Mouse (Mus musculus) testis, adult 2 months (tissue): Measurements from ENCODE around the gene Tacc2. TPM values are rescaled to one million over a fixed set of nuclear protein-coding genes. Genes with fewer than 3 reads are reported as not detected.

ENCODE experiments used
- H3K27ac ChIP-seq: fragments of 200-500 bp; 2 replicates; pipeline ENCODE4 v1.5.1; 2012; ENCODE audit warnings: low read depth, low read length; ENCODE audit not compliant: control insufficient read depth, insufficient read depth
- H3K27me3 ChIP-seq: fragments of 200-500 bp; 2 replicates; pipeline ENCODE4 v1.6.1; 2012; ENCODE audit warnings: mild to moderate bottlenecking, low read length, moderate library complexity; ENCODE audit not compliant: control insufficient read depth, insufficient read depth
- H3K36me3 ChIP-seq: fragments of 200-500 bp; 2 replicates; pipeline ENCODE4 v1.6.1; 2012; ENCODE audit warnings: mild to moderate bottlenecking, low read length; ENCODE audit not compliant: control insufficient read depth, insufficient read depth
- H3K4me1 ChIP-seq: fragments of 200-500 bp; 2 replicates; pipeline ENCODE4 v1.6.1; 2012; ENCODE audit warnings: low read length; ENCODE audit not compliant: control insufficient read depth, insufficient read depth
- H3K4me3 ChIP-seq: fragments of 200-500 bp; 2 replicates; pipeline ENCODE4 v1.5.1; 2012; ENCODE audit warnings: low read depth, mild to moderate bottlenecking, low read length, moderate library complexity, mixed read lengths; ENCODE audit not compliant: control insufficient read depth
- CTCF ChIP-seq: fragments of 200-500 bp; IDR thresholded peaks from 2 replicates; pipeline ENCODE4 v1.5.1; 2012; ENCODE audit warnings: low read depth, mild to moderate bottlenecking, inconsistent platforms, low read length, moderate library complexity; ENCODE audit not compliant: control insufficient read depth, insufficient read depth, insufficient replicate concordance
- POLR2A ChIP-seq: fragments of 200-500 bp; IDR thresholded peaks from 2 replicates; pipeline ENCODE4 v1.6.1; 2012; ENCODE audit warnings: low read depth, mild to moderate bottlenecking, inconsistent platforms, low read length, moderate library complexity; ENCODE audit not compliant: control insufficient read depth
- polyA plus RNA-seq: library from polyadenylated mRNA; depleted of rRNA; stranded (reverse); fragments of >200 nt; gene quantifications from 2 replicates; pipeline ENCODE4 v1.2.3, GENCODE M21; 2012

Gene Tacc2
- polyA plus RNA-seq, 1 experiment = 6.5 TPM

DNA sequence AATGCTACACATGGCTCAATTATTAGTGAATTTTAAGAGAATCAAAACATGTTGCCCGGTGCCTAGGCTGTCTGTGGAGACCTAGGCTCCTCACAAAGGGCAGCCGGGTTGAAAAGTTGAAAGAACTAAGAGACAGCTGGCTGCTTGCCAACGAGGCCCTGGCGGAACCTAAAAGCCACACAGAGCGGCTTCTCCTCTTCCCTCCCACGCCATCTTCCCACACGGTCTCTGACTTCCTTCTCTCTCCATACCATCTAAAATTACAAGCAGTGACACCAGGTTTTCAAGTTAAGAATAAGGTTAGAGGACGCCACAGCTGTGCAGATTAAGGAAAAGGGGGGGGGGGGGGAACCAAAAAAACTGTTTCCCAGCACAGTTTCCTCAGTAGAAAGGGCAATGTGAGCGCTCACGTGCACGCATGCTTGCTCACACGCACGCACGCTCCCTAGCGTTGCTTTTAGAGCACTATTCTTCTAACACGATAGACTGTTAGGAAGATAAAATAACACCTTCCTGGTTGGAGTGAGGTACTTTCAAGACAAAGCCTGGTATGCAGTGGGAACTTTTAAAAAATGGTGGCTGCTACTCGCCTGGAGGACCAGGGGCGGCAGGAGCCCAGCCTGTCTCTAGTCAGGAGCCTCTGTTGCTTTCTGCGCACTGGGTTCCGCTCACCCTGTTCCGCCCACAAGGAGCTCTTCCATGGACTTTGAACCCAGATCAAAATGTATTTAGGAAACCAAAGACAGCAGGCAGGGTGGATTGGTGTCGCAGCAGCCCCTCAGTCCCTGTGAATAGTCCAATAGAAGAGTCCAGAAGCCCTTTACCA is 54.5 kb downstream of the Tacc2 start:
- H3K4me3 ChIP-seq = no peak overlapping the region
- H3K4me1 ChIP-seq = no peaks in the 10 kb centered on the region; the same call in 1 of the 2 replicates
- TF ChIP-seq CTCF (no peak), POLR2A (no peak)
- H3K27ac ChIP-seq = no peak overlapping the region
- H3K36me3 ChIP-seq = no peaks in the 10 kb centered on the region
- H3K27me3 ChIP-seq = no peaks in the 10 kb centered on the region

DNA sequence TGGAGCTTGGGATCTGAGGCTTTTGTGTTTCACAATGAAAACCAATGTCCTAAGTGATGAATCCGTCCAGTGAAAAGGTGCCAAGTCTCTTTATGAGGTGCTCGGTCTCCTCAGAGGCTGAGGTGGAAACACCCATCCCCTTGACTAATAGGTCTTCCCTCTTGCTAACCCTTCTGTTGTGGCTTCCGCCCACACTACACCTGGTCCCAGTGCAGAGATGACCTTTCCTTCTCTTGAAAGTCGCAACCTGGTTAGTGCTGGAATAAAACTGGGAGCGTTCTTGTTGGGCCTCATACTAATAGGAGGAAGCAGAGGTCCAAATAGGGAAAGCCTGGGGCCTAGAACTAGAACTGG is 55.1 kb downstream of the Tacc2 start:
- H3K36me3 ChIP-seq = no peaks in the 10 kb centered on the region
- H3K27ac ChIP-seq = no peak overlapping the region
- TF ChIP-seq POLR2A (no peak), CTCF (no peak)
- H3K27me3 ChIP-seq = no peaks in the 10 kb centered on the region
- H3K4me3 ChIP-seq = no peak overlapping the region
- no peaks in the 10 kb centered on the region; the same call in 1 of the 2 replicates for H3K4me1 ChIP-seq

DNA sequence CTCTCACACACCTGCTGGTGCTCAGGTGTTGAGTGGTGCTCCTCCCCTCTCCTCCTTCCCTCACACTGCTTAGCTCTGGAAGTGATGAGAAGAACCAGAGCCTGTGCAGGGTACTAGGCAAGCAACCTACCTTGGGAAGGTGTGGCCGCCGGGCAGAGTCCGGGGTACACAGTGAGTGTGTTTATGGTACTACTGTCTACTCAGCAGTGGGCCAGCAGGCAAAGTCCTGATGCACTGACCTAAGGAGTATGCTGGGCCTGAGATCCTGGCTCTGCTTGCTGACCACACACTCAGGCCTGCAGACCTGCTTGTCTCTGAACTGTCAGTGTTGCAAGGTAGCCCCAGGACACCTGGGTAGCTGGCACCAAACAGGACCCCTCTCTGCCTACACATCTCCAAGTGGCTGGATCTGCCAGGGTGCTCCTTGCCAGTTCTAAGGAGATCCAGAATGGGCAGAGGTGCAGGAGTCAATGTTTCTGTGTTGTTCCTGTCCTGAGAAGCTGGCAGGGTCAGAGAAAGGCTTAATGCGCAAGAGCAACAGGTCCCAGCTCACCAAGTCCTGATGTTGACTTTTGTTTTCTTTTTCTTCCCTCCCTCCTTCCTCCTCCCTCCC is 57.1 kb downstream of the Tacc2 start:
- H3K27ac ChIP-seq = no peak overlapping the region
- TF ChIP-seq CTCF (no peak), POLR2A (no peak)

DNA sequence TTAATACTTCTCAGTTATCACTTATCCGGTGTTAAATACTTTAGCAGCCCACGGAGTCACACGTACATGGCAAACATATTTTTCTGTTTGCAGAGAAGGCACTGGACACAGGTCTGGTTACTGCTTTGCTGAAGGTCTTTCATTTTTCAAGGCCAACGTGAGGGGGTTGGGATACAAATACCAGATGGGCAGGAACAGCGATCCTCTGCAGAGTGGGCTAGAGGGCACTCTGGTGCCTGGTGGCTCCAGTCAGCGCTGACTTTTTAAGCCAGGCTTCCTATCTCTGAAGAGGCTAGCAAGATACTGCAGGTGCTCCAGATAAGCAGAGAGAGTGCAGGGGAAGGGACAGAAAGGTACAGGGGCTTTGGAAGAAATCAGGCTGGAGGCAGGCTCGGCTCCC is 58.0 kb downstream of the Tacc2 start:
- H3K27ac ChIP-seq = no peak overlapping the region
- no peak overlapping the region for H3K4me3 ChIP-seq
- TF ChIP-seq CTCF (no peak), POLR2A (no peak)
- H3K4me1 ChIP-seq = no peaks in the 10 kb centered on the region; the same call in 1 of the 2 replicates
- H3K27me3 ChIP-seq = no peaks in the 10 kb centered on the region
- no peaks in the 10 kb centered on the region for H3K36me3 ChIP-seq

More for the DNA sequence above, 57.1 kb downstream of the Tacc2 start:
- H3K4me1 ChIP-seq = no peaks in the 10 kb centered on the region; the same call in 1 of the 2 replicates
- H3K27me3 ChIP-seq = no peaks in the 10 kb centered on the region
- H3K36me3 ChIP-seq = no peaks in the 10 kb centered on the region
- no peak overlapping the region for H3K4me3 ChIP-seq

DNA sequence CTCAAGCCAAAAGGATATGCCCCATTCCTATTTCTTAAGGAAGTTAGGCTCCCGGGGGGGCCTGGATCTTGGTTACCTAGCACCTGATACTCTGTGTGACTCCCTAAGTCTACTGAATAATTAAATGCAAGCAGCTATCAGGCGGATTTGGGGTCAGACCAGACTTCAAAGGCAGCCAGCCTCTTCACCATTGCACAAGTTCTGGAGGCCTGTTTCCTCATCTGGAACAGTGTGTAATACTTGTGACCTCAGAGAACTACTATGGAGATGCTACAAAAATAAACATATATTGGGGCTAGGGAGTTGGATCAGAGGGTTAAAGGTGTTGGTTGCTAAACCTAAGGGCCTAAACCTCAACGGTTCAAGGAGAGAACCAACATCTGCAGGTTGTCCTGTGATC is 59.0 kb downstream of the Tacc2 start:
- TF ChIP-seq POLR2A = no peak
- TF ChIP-seq CTCF = no peak

DNA sequence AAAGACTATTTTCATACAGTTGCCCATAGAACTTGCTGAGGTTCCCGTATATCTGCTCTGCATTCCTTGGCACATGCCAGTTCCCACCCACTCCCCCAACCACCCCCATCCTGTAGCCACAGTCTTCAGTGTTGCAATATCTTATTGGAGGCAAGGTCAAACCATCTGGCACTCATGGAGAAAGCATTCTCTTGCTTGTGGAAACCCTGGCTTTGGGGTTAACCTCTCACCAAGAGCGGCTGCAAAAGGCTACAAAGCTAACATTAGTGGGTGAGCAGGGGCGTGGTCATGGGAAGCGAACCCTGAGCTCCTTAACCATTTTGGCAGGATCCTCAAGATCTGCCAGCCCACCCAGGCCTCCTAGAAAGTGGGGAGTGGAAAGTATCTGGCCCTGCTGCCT is 59.7 kb downstream of the Tacc2 start:
- no peaks in the 10 kb centered on the region; the same call in 1 of the 2 replicates for H3K4me1 ChIP-seq

More for the DNA sequence above, 59.0 kb downstream of the Tacc2 start:
- Histone ChIP-seq H3K27ac (no peak overlapping the region), H3K4me3 (no peak overlapping the region), H3K27me3 (no peaks in the 10 kb centered on the region), H3K36me3 (no peaks in the 10 kb centered on the region), H3K4me1 (no peaks in the 10 kb centered on the region; the same call in 1 of the 2 replicates)

DNA sequence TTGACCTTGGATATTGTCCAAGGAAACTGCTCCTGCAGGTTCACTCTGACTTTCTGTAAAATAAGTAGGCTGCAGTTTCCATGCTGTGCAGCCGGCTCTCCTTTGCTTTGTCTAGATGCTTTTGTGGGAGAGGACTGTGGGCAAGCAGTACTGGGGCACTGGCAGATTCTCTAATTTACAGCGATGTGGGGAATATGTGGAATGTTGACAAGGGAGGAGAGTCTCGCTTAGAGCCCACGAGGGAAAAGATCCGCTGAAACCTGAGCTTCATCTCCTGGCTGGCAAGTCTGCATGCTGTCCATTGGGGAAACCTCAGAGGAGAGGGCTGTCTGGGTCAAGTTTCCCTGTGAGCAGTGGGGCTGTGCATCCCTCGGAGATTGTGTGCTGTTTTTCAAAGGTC is 60.6 kb downstream of the Tacc2 start:
- TF ChIP-seq CTCF (no peak), POLR2A (no peak)
- H3K4me3 ChIP-seq = no peak overlapping the region
- no peaks in the 10 kb centered on the region for H3K27me3 ChIP-seq
- H3K27ac ChIP-seq = no peak overlapping the region
- H3K4me1 ChIP-seq = no peaks in the 10 kb centered on the region
- H3K36me3 ChIP-seq = no peaks in the 10 kb centered on the region

More for the DNA sequence above, 59.7 kb downstream of the Tacc2 start:
- Histone ChIP-seq H3K27ac (no peak overlapping the region), H3K36me3 (no peaks in the 10 kb centered on the region), H3K27me3 (no peaks in the 10 kb centered on the region), H3K4me3 (no peak overlapping the region)
- TF ChIP-seq POLR2A = no peak
- no peak for TF ChIP-seq CTCF
